Mouse (Mus musculus): ENCODE data around the gene Lhfp. TPM values are rescaled to one million over a fixed set of nuclear protein-coding genes. Genes with fewer than 3 reads are reported as not detected.
"Not testable (repeated sequence)": the region's sequence is repeated elsewhere in the genome, so short reads cannot be mapped to it uniquely, and the experiment has no call there.

Lhfp gene
- total RNA-seq, 2 experiments from 2014 or later = 24.4 to 28.7 TPM

- DNase-seq = no peak
Observed at GRCm38 (mm10) chr3:53213346-53213745, 172.0 kb downstream of the Lhfp start.

- no peak for DNase-seq
Observed at GRCm38 (mm10) chr3:53213746-53214271, 172.5 kb downstream of the Lhfp start.

GRCm38 (mm10) chr3:53214386-53214785, 173.1 kb downstream of the Lhfp start:
- DNase-seq = no peak

- no peak for DNase-seq
Observed at GRCm38 (mm10) chr3:53217697-53218096, 176.4 kb downstream of the Lhfp start.

- peak; percentile 36 for DNase-seq
Observed at GRCm38 (mm10) chr3:53221531-53222272, 180.4 kb downstream of the Lhfp start.

GRCm38 (mm10) chr3:53224141-53224540, 182.8 kb downstream of the Lhfp start:
- DNase-seq = no peak

GRCm38 (mm10) chr3:53225774-53226173, 184.4 kb downstream of the Lhfp start:
- DNase-seq = no peak

GRCm38 (mm10) chr3:53226223-53226622, 184.9 kb downstream of the Lhfp start:
- no peak for DNase-seq

GRCm38 (mm10) chr3:53227866-53228265, 186.5 kb downstream of the Lhfp start:
- DNase-seq = no peak

- DNase-seq = no peak
Observed at GRCm38 (mm10) chr3:53230562-53230961, 189.2 kb downstream of the Lhfp start.

GRCm38 (mm10) chr3:53231112-53231511, 189.8 kb downstream of the Lhfp start:
- no peak for DNase-seq

- not testable (repeated sequence) for DNase-seq
Observed at GRCm38 (mm10) chr3:53232411-53232810, 191.1 kb downstream of the Lhfp start.

GRCm38 (mm10) chr3:53234689-53235088, 193.4 kb downstream of the Lhfp start:
- DNase-seq = no peak

- DNase-seq = no peak
Observed at GRCm38 (mm10) chr3:53236471-53236870, 195.1 kb downstream of the Lhfp start.

- DNase-seq = no peak
Observed at GRCm38 (mm10) chr3:53240150-53240549, 198.8 kb downstream of the Lhfp start.

- no peak for DNase-seq
Observed at GRCm38 (mm10) chr3:53245571-53246208, 204.4 kb downstream of the Lhfp start.

GRCm38 (mm10) chr3:53247102-53247501, 205.8 kb downstream of the Lhfp start:
- peak; percentile 79 for DNase-seq

- DNase-seq = no peak
Observed at GRCm38 (mm10) chr3:53248158-53248874, 207.0 kb downstream of the Lhfp start.

GRCm38 (mm10) chr3:53252556-53252955, 211.2 kb downstream of the Lhfp start:
- no peak for DNase-seq

- DNase-seq = peak; percentile 60
Observed at GRCm38 (mm10) chr3:53253223-53253832, 212.0 kb downstream of the Lhfp start.

- DNase-seq = no peak
Observed at GRCm38 (mm10) chr3:53258657-53259158, 217.4 kb downstream of the Lhfp start.

GRCm38 (mm10) chr3:53266116-53266515, 224.8 kb downstream of the Lhfp start:
- no peak for DNase-seq
